Mouse (Mus musculus): Measurements from ENCODE around the gene Plch2. TPM values are rescaled to one million over a fixed set of nuclear protein-coding genes. Genes with fewer than 3 reads are reported as not detected.

Plch2 gene
- polyA plus RNA-seq, 1 experiment: 28.1 TPM

GRCm38 (mm10) chr4:155040696-155041095 is 15.9 kb downstream of the Plch2 start:
- H3K27ac ChIP-seq (ENCODE audit: insufficient read depth, low read depth, low read length): no peak overlapping the region
- WGBS: 59% methylated on average over 6 of the region's 6 CpGs
- no peaks in the 10 kb centered on the region for H3K4me1 ChIP-seq (ENCODE audit: control insufficient read depth, insufficient read depth, insufficient read length, low read length)
- H3K4me3 ChIP-seq (ENCODE audit: low read depth, low read length): no peak overlapping the region
- H3K36me3 ChIP-seq (ENCODE audit: control insufficient read depth, insufficient read depth, low read length): peaks cover 4% of the 10 kb centered on the region; the same call in 1 of the 2 replicates
- H3K27me3 ChIP-seq (ENCODE audit: control insufficient read depth, insufficient read depth, low read length): no peaks in the 10 kb centered on the region; the same call in 1 of the 2 replicates
- TF ChIP-seq POLR2A (IDR thresholded peaks at IDR 0.05; ENCODE audit: low read depth, low read length): no peak
- no peak for TF ChIP-seq CTCF (IDR thresholded peaks at IDR 0.05; ENCODE audit: extremely low read depth, insufficient read length, insufficient replicate concordance, low read depth, low read length)

- H3K27me3 ChIP-seq (ENCODE audit: control insufficient read depth, insufficient read depth, low read length): no peaks in the 10 kb centered on the region; the same call in 1 of the 2 replicates
- peaks cover 4% of the 10 kb centered on the region; the same call in 1 of the 2 replicates for H3K36me3 ChIP-seq (ENCODE audit: control insufficient read depth, insufficient read depth, low read length)
- WGBS: 84% methylated on average over 9 of the region's 9 CpGs
- no peaks in the 10 kb centered on the region for H3K4me1 ChIP-seq (ENCODE audit: control insufficient read depth, insufficient read depth, insufficient read length, low read length)
- H3K27ac ChIP-seq (ENCODE audit: insufficient read depth, low read depth, low read length): no peak overlapping the region
- no peak for TF ChIP-seq CTCF (IDR thresholded peaks at IDR 0.05; ENCODE audit: extremely low read depth, insufficient read length, insufficient replicate concordance, low read depth, low read length)
- TF ChIP-seq POLR2A (IDR thresholded peaks at IDR 0.05; ENCODE audit: low read depth, low read length): no peak
- H3K4me3 ChIP-seq (ENCODE audit: low read depth, low read length): no peak overlapping the region
Observed at GRCm38 (mm10) chr4:155040197-155040596, 16.4 kb downstream of the Plch2 start.

GRCm38 (mm10) chr4:155034787-155035186 is 21.8 kb downstream of the Plch2 start:
- TF ChIP-seq POLR2A (IDR thresholded peaks at IDR 0.05; ENCODE audit: low read depth, low read length) (no peak), CTCF (IDR thresholded peaks at IDR 0.05; ENCODE audit: extremely low read depth, insufficient read length, insufficient replicate concordance, low read depth, low read length) (no peak)
- WGBS: 80% methylated on average over 13 of the region's 13 CpGs
- Histone ChIP-seq H3K4me1 (ENCODE audit: control insufficient read depth, insufficient read depth, insufficient read length, low read length) (no peaks in the 10 kb centered on the region), H3K27me3 (ENCODE audit: control insufficient read depth, insufficient read depth, low read length) (no peaks in the 10 kb centered on the region), H3K36me3 (ENCODE audit: control insufficient read depth, insufficient read depth, low read length) (no peaks in the 10 kb centered on the region; the same call in 1 of the 2 replicates), H3K4me3 (ENCODE audit: low read depth, low read length) (no peak overlapping the region), H3K27ac (ENCODE audit: insufficient read depth, low read depth, low read length) (no peak overlapping the region)

GRCm38 (mm10) chr4:155034202-155034601 is 22.4 kb downstream of the Plch2 start:
- H3K4me1 ChIP-seq (ENCODE audit: control insufficient read depth, insufficient read depth, insufficient read length, low read length): no peaks in the 10 kb centered on the region
- 75% methylated on average over 7 of the region's 7 CpGs for WGBS
- H3K27ac ChIP-seq (ENCODE audit: insufficient read depth, low read depth, low read length): no peak overlapping the region
- H3K27me3 ChIP-seq (ENCODE audit: control insufficient read depth, insufficient read depth, low read length): no peaks in the 10 kb centered on the region
- TF ChIP-seq POLR2A (IDR thresholded peaks at IDR 0.05; ENCODE audit: low read depth, low read length) (no peak), CTCF (IDR thresholded peaks at IDR 0.05; ENCODE audit: extremely low read depth, insufficient read length, insufficient replicate concordance, low read depth, low read length) (no peak)
- H3K36me3 ChIP-seq (ENCODE audit: control insufficient read depth, insufficient read depth, low read length): no peaks in the 10 kb centered on the region; the same call in 1 of the 2 replicates
- H3K4me3 ChIP-seq (ENCODE audit: low read depth, low read length): no peak overlapping the region

- no peak for TF ChIP-seq CTCF (IDR thresholded peaks at IDR 0.05; ENCODE audit: extremely low read depth, insufficient read length, insufficient replicate concordance, low read depth, low read length)
- TF ChIP-seq POLR2A (IDR thresholded peaks at IDR 0.05; ENCODE audit: low read depth, low read length): no peak
- WGBS: 65% methylated on average over 6 of the region's 6 CpGs
Observed at GRCm38 (mm10) chr4:155033115-155033514, 23.5 kb downstream of the Plch2 start.

GRCm38 (mm10) chr4:155024170-155025010 is 32.2 kb downstream of the Plch2 start:
- no peak overlapping the region for H3K4me3 ChIP-seq (ENCODE audit: low read depth, low read length)
- 87% methylated on average over 11 of the region's 11 CpGs for WGBS
- H3K27ac ChIP-seq (ENCODE audit: insufficient read depth, low read depth, low read length): no peak overlapping the region
- no peak for TF ChIP-seq CTCF (IDR thresholded peaks at IDR 0.05; ENCODE audit: extremely low read depth, insufficient read length, insufficient replicate concordance, low read depth, low read length)
- TF ChIP-seq POLR2A (IDR thresholded peaks at IDR 0.05; ENCODE audit: low read depth, low read length): no peak
- H3K4me1 ChIP-seq (ENCODE audit: control insufficient read depth, insufficient read depth, insufficient read length, low read length): peaks cover 1% of the 10 kb centered on the region; the same call in 1 of the 2 replicates
- no peaks in the 10 kb centered on the region for H3K36me3 ChIP-seq (ENCODE audit: control insufficient read depth, insufficient read depth, low read length)
- H3K27me3 ChIP-seq (ENCODE audit: control insufficient read depth, insufficient read depth, low read length): no peaks in the 10 kb centered on the region

More at GRCm38 (mm10) chr4:155033115-155033514, 23.5 kb downstream of the Plch2 start:
- H3K4me3 ChIP-seq (ENCODE audit: low read depth, low read length): no peak overlapping the region
- no peaks in the 10 kb centered on the region for H3K27me3 ChIP-seq (ENCODE audit: control insufficient read depth, insufficient read depth, low read length)
- H3K27ac ChIP-seq (ENCODE audit: insufficient read depth, low read depth, low read length): no peak overlapping the region
- no peaks in the 10 kb centered on the region; the same call in 1 of the 2 replicates for H3K36me3 ChIP-seq (ENCODE audit: control insufficient read depth, insufficient read depth, low read length)
- no peaks in the 10 kb centered on the region for H3K4me1 ChIP-seq (ENCODE audit: control insufficient read depth, insufficient read depth, insufficient read length, low read length)

- peaks cover 5% of the 10 kb centered on the region; the same call in 1 of the 2 replicates for H3K4me1 ChIP-seq (ENCODE audit: control insufficient read depth, insufficient read depth, insufficient read length, low read length)
- 58% methylated on average over 7 of the region's 7 CpGs for WGBS
- H3K27me3 ChIP-seq (ENCODE audit: control insufficient read depth, insufficient read depth, low read length): no peaks in the 10 kb centered on the region
- H3K36me3 ChIP-seq (ENCODE audit: control insufficient read depth, insufficient read depth, low read length): no peaks in the 10 kb centered on the region
- H3K4me3 ChIP-seq (ENCODE audit: low read depth, low read length): no peak overlapping the region
- no peak for TF ChIP-seq POLR2A (IDR thresholded peaks at IDR 0.05; ENCODE audit: low read depth, low read length)
- TF ChIP-seq CTCF (IDR thresholded peaks at IDR 0.05; ENCODE audit: extremely low read depth, insufficient read length, insufficient replicate concordance, low read depth, low read length): no peak
- no peak overlapping the region for H3K27ac ChIP-seq (ENCODE audit: insufficient read depth, low read depth, low read length)
Observed at GRCm38 (mm10) chr4:155022228-155022855, 34.2 kb downstream of the Plch2 start.
